Mouse (Mus musculus) left cerebral cortex, adult 8-10 months (tissue): ENCODE data around the gene Ccdc18. TPM values are rescaled to one million over a fixed set of nuclear protein-coding genes. Genes with fewer than 3 reads are reported as not detected.
"Not testable (repeated sequence)": the region's sequence is repeated elsewhere in the genome, so short reads cannot be mapped to it uniquely, and the experiment has no call there.

ENCODE experiments used
- DNase-seq, 2 experiments: peaks; one replicate each; pipeline ENCODE4 v3.0.0; 2022; ENCODE audit warnings: low spot score in 2 of 2
- total RNA-seq, 4 experiments: library from RNA; stranded (reverse); gene quantifications; 2 replicates each; pipeline ENCODE4 v1.2.4; 2022

The Ccdc18 gene
- total RNA-seq, 4 experiments from 2014 or later = 1.00 to 1.6 (median 1.4) TPM

DNA sequence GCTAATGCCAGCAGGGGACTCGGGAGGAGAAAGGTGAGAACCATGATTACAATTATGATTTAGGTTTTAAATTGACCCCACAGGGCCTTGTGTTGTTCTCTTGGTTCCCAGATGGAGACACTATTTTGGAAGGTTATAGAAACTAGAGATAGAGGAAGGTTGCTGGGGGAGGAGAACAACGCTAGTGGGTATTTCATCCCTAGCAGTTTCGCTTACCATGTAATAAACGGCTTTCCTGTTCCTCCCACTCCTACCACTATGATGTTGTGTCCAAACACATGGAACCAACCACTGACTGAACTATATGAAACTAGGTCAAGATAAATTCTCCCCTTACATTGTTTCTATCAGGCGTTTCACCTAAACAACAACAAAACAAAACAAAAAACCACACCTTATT is 122.6 kb downstream of the Ccdc18 start:
- DNase-seq = no peak

DNA sequence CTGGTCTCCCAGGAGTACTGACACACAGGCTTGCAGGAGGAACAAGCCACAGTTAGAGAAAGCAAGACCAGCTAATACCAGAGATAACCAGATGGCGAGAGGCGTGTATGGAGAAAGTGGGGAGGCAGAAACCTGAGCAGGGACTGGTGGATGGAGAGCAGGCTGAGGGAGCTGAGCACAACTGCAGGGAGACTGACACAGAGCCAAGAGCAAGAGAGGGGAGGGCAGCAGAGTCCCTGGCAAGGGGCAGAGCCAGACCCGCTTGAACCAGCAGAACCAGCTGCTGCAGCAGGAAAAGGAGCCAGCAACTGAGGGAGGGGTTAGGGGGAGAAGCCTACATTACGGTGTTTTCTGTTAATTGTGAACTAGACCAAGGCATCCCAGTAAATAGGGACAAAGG is 130.0 kb downstream of the Ccdc18 start:
- peak in 1 of 2 experiments; percentile 18 for DNase-seq

DNA sequence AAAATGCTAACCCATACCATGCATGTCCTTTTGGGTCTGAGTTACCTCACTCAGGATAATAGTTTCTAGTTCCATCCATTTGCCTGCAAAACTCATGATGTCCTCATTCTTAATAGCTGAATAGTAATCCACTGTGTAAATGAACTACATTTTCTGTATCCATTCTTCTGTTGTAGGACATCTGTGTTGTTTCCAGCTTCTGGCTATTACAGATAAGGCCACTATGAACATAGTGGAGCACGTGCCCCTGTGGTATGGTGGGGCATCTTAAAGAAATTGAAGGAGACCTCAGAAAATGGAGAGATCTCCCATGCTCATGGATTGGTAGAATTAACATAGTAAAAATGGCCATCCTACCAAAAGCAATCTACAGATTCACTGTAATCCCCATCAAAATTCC is 131.1 kb downstream of the Ccdc18 start:
- not testable (repeated sequence) for DNase-seq

GRCm38 (mm10) chr5:108266990-108267389 is 134.3 kb downstream of the Ccdc18 start:
- no peak for DNase-seq

- peak; percentile 71 to 80 for DNase-seq
These were observed 135.7 kb downstream of the Ccdc18 start, which contains the start of gene Dr1 for GRCm38 (mm10) chr5:108268127-108269062. Gene Dr1, plus strand, starts transcription at chr5:108268897.

DNA sequence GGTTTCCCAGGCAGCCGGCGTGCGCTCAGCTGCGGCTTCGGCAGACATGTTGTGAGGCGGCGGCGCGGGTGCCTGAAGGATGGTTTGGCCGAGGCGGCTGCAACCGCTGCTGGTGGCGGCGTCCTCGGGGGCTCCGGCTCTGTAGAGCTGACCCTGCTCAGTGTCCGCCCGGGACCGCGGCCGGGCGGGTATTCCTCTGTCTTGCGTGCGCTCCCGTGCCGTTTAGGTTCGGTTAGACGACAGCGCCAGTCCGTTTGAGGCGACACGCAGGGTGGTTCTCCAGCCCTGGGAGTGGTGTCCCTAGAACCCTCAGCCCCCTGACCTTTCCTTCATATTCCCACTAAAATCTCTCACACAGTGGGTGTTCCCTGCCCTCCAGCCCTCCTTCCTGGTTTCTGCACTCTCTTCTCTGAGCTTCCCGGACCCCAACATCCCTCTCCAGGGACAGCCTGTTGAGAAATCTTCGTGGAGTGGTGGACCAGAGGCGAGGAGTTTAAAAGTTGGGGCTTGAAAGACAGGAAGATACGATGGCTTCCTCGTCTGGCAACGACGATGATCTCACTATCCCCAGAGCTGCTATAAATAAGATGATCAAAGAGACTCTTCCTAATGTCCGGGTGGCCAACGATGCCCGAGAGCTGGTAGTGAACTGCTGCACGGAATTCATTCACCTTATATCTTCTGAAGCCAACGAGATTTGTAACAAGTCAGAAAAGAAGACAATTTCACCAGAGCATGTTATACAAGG is 136.6 kb downstream of the Ccdc18 start:
- peak in 1 of 2 experiments; percentile 15 for DNase-seq

DNA sequence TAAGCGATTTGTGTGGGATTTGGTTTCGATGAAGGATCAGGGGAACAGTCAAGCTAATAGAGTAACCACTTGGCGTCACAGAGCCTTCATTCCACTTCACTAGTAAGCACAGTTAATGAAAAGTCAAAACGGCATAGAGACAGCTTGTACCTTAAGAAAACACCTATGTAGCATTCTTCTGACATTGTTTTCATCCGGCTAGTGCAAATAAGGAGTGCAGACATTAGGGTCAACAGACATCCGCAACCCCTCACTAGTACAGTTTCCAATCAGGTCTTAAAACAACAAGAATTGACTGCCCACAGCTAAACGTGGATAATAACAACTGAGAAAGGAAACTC is 137.1 kb downstream of the Ccdc18 start:
- no peak for DNase-seq

DNA sequence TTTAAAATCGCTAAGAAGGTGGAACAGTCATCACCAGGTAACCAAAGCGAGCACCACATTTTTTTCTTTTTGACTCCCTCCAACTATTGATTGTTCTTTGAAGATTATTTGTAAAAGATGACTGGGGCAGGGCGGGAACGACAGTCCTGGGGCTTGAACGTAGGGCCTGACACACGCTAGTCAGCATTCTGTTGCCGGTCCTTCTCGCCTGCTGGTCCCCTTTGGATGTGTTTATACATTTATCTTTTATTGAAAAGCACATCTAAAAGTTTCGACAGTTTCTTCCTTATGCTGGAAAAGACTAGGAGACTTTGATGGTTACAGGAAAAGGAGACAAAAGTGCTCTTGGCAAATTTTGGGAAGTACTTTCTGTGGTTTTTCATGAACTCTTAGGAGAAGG is 137.7 kb downstream of the Ccdc18 start:
- no peak for DNase-seq

DNA sequence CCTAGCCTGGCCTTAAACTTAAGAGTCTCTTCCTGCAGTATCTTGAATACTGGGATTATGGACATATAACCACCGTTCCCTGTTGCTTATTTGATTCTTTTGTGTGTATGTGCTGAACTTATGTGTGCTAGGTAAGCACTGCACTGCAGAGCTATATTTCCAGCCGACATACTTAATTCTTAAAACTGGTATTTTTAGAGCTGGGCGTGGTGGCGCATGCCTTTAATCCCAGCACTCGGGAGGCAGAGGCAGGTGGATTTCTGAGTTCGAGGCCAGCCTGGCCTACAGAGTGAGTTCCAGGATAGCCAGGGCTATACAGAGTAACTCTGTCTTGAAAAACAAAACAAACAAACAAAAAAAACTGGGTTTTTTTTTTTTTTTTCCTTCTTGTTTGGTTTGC is 138.7 kb downstream of the Ccdc18 start:
- DNase-seq = not testable (repeated sequence)

Other genes starting within 250 kb of the Ccdc18 start
- 10 to 100 TPM; 52.8 to 63.6 (median 62.2) TPM for gene Rpl5, start 232.4 kb upstream of the Ccdc18 start, total RNA-seq
- gene Fam69a, start 145.8 kb upstream of the Ccdc18 start, total RNA-seq = 10 to 100 TPM; 31.2 to 44.1 (median 36.6) TPM
- gene Mtf2, start 67.2 kb upstream of the Ccdc18 start, total RNA-seq = 10 to 100 TPM; 54.6 to 62.5 (median 59.9) TPM
- gene Tmed5, start 255 bp upstream of the Ccdc18 start, total RNA-seq = 10 to 100 TPM; 22.3 to 25.2 (median 23.8) TPM
- 10 to 100 TPM; 30.5 to 32.4 (median 31.0) TPM for gene Dr1, start 136.0 kb downstream of the Ccdc18 start, total RNA-seq
- gene Pigg, start 179.7 kb downstream of the Ccdc18 start, total RNA-seq = 10 to 100 TPM; 11.1 to 11.5 (median 11.3) TPM
- gene Gm42517, start 235.0 kb downstream of the Ccdc18 start, total RNA-seq = 10 to 100 TPM; 48.4 to 55.0 (median 51.3) TPM